Mouse (Mus musculus) CH12.LX (cell line): ENCODE measurements around the gene Ywhab.

Experiments
- CHD1 ChIP-seq: IDR thresholded peaks from 2 replicates; pipeline ENCODE4 v1.6.1; 2012; ENCODE audit warnings: low read depth, low read length, improper control_type of control experiment, inconsistent platforms
- CTCF ChIP-seq, 2 experiments: IDR thresholded peaks in 1 of 2; conservative IDR thresholded peaks in 1 of 2; 2 replicates each; pipeline ENCODE4 v1.5.1; 2011 to 2012; ENCODE audit warnings: low read depth in 2 of 2, low read length in 2 of 2, improper control_type of control experiment in 1 of 2, inconsistent platforms in 1 of 2, mild to moderate bottlenecking in 1 of 2, moderate library complexity in 1 of 2
- E2F4 ChIP-seq: IDR thresholded peaks from 2 replicates; pipeline ENCODE4 v1.6.1; 2011; ENCODE audit warnings: low read depth, low read length, improper control_type of control experiment; ENCODE audit not compliant: insufficient replicate concordance
- MAX ChIP-seq: IDR thresholded peaks from 2 replicates; pipeline ENCODE4 v1.6.1; 2011; ENCODE audit warnings: low read length, improper control_type of control experiment
- TCF12 ChIP-seq: IDR thresholded peaks from 2 replicates; pipeline ENCODE4 v1.6.1; 2014; ENCODE audit warnings: low read depth, mild to moderate bottlenecking, inconsistent platforms, low read length, improper control_type of control experiment
- ZNF384 ChIP-seq: IDR thresholded peaks from 2 replicates; pipeline ENCODE4 v1.6.1; 2012; ENCODE audit warnings: low read depth, low read length, improper control_type of control experiment, inconsistent platforms

DNA sequence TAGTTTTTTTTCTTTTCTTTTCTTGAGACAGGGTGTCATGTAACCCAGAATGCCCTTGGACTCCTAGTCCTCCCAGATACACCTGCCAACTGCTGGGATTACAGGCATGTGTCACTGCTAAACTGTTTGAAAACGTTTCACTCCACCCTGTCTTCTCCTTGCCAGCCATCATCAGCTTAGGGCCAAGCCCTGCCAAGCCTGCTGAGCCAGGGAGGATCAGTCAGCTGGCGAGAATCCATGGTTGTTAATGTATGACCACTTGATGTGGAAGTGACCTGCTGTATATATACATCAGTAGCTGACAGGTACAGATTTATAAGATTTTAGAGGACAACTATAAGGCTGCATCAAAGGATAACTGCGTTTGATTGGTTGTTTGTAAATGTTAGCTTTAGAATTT lies 24.4 kb upstream of the Ywhab start:
- TF ChIP-seq TCF12 (no peak), CTCF (conservative IDR thresholded peaks at IDR 0.05 in 1 of 2, IDR thresholded peaks at IDR 0.05 in 1 of 2; ENCODE audit: low read depth in 2 of 2, low read length in 2 of 2) (no peak), MAX (no peak), ZNF384 (no peak), E2F4 (no peak), CHD1 (no peak)
